In genomic region chr16:7099506-7100300, GRCm38 (mm10) we compare ENCODE assay signal across 8 mouse cellular contexts.
DNase-seq lines count a peak whose midpoint lies in the region; ATAC-seq lines count a peak whose summit lies in the region.

No protein-coding gene starts in this region.

- 61% methylated on average over 11 of the region's 11 CpGs for WGBS in kidney, embryonic 15.5 days

- H3K36me3 ChIP-seq in kidney, embryonic 15.5 days = no peaks in the 10 kb centered on the region

- peak; percentile 30 for DNase-seq in kidney, adult 11 months
- DNase-seq in frontal cortex, adult 2 months (ENCODE audit: extremely low spot score in 1 of 2, low spot score in 1 of 2) = peak; percentile 77 to 85
- peak; percentile 69 to 76 for DNase-seq in heart, postnatal 14 days
- peak; percentile 82 to 90 for DNase-seq in left cerebral cortex, postnatal 14 days (ENCODE audit: low spot score in 2 of 2)
- DNase-seq in right cerebral cortex, postnatal 4 days = peak; percentile 62
- DNase-seq in retina, embryonic 14.5 days (ENCODE audit: low spot score) = no peak
- DNase-seq in spleen, postnatal 36 days (ENCODE audit: low spot score in 2 of 2) = no peak

- no peak overlapping the region for H3K27ac ChIP-seq in kidney, embryonic 15.5 days

- ATAC-seq in kidney, embryonic 15.5 days (replicated peaks; ENCODE audit: low FRiP score) = no peak

- no peaks in the 10 kb centered on the region for H3K27me3 ChIP-seq in kidney, embryonic 15.5 days

- no peak overlapping the region for H3K4me3 ChIP-seq in kidney, embryonic 15.5 days (replicated peaks)

- intact Hi-C loops in heart, postnatal 14 days (cut with DNase I) = no loop called here
- intact Hi-C loops in left cerebral cortex, postnatal 14 days (cut with DNase I) = no loop called here

- H3K9me3 ChIP-seq in kidney, embryonic 15.5 days (replicated peaks) = no peaks in the 10 kb centered on the region

- H3K4me1 ChIP-seq in kidney, embryonic 15.5 days = no peaks in the 10 kb centered on the region

- H3K9ac ChIP-seq in kidney, embryonic 15.5 days = no peak overlapping the region

- no peak overlapping the region for H3K4me2 ChIP-seq in kidney, embryonic 15.5 days

Comparison
In these comparisons a context has a peak if more than half of its experiments do, and no peak if none do; other contexts are left out.
1. DNase-seq: peak in kidney, adult 11 months (single experiment), frontal cortex, adult 2 months (2 of 2), heart, postnatal 14 days (2 of 2), left cerebral cortex, postnatal 14 days (2 of 2) and right cerebral cortex, postnatal 4 days (single experiment); none in retina, embryonic 14.5 days (single experiment) and spleen, postnatal 36 days (0 of 2).